8 mouse cellular contexts compared by ENCODE assay signal in genomic region chr11:70225798-70226601, GRCm38 (mm10). TPM values are rescaled to one million over a fixed set of nuclear protein-coding genes. Genes with fewer than 3 reads are reported as not detected.
DNase-seq lines count a peak whose midpoint lies in the region; ATAC-seq lines count a peak whose summit lies in the region.

No protein-coding gene starts in this region.

- peak; percentile 11 for DNase-seq in kidney, adult 18-20 months
- no peak for DNase-seq in kidney, postnatal 10 days
- DNase-seq in intestine, embryonic 14.5 days (ENCODE audit: low spot score): no peak
- no peak for DNase-seq in layer of hippocampus, postnatal 14 days (ENCODE audit: low spot score in 2 of 2)
- no peak for DNase-seq in spleen, adult 18-20 months

- ATAC-seq in embryonic facial prominence, embryonic 13.5 days (ENCODE audit: insufficient number of reproducible peaks, insufficient read depth, low FRiP score, low TSS enrichment, low read depth): no peak
- peak; percentile 1; the same call in 1 of the 2 replicates for ATAC-seq in intestine, embryonic 14.5 days (replicated peaks; ENCODE audit: low FRiP score, low TSS enrichment, low read depth)
- no peak for ATAC-seq in midbrain, embryonic 15.5 days (replicated peaks)
- ATAC-seq in frontal cortex, adult (ENCODE audit: low TSS enrichment): no peak

- H3K9me3 ChIP-seq in embryonic facial prominence, embryonic 13.5 days: no peaks in the 10 kb centered on the region
- no peaks in the 10 kb centered on the region for H3K9me3 ChIP-seq in intestine, embryonic 14.5 days (ENCODE audit: control insufficient read depth, low read length)
- no peaks in the 10 kb centered on the region for H3K9me3 ChIP-seq in midbrain, embryonic 15.5 days

- H3K27me3 ChIP-seq in embryonic facial prominence, embryonic 13.5 days: peaks cover 84% of the 10 kb centered on the region
- H3K27me3 ChIP-seq in intestine, embryonic 14.5 days (replicated peaks; ENCODE audit: control insufficient read depth, insufficient read depth, low read length): peaks cover 57% of the 10 kb centered on the region
- peaks cover 54% of the 10 kb centered on the region for H3K27me3 ChIP-seq in midbrain, embryonic 15.5 days (replicated peaks)

- H3K4me3 ChIP-seq in embryonic facial prominence, embryonic 13.5 days: peak overlapping the region; percentile 30
- peak overlapping the region; percentile 26 for H3K4me3 ChIP-seq in intestine, embryonic 14.5 days (ENCODE audit: low read depth, low read length)
- peak overlapping the region; percentile 26 for H3K4me3 ChIP-seq in midbrain, embryonic 15.5 days

- H3K36me3 ChIP-seq in embryonic facial prominence, embryonic 13.5 days: no peaks in the 10 kb centered on the region
- H3K36me3 ChIP-seq in intestine, embryonic 14.5 days (ENCODE audit: control insufficient read depth, insufficient read depth, low read length): no peaks in the 10 kb centered on the region
- no peaks in the 10 kb centered on the region for H3K36me3 ChIP-seq in midbrain, embryonic 15.5 days (replicated peaks)

- peaks cover 45% of the 10 kb centered on the region for H3K4me1 ChIP-seq in embryonic facial prominence, embryonic 13.5 days
- 0 out of 2 replicates have a peak, but pooled peaks cover 13% of the 10 kb centered on the region for H3K4me1 ChIP-seq in intestine, embryonic 14.5 days (replicated peaks; ENCODE audit: control insufficient read depth, insufficient read depth, low read length)
- H3K4me1 ChIP-seq in midbrain, embryonic 15.5 days: peaks cover 47% of the 10 kb centered on the region

- H3K27ac ChIP-seq in embryonic facial prominence, embryonic 13.5 days: no peak overlapping the region
- no peak overlapping the region for H3K27ac ChIP-seq in intestine, embryonic 14.5 days (ENCODE audit: low read depth)
- H3K27ac ChIP-seq in midbrain, embryonic 15.5 days: no peak overlapping the region

- WGBS in embryonic facial prominence, embryonic 13.5 days: 15% methylated on average over 27 of the region's 27 CpGs
- 19% methylated on average over 27 of the region's 27 CpGs for WGBS in intestine, embryonic 14.5 days
- whole genome bisulfite sequencing in midbrain, embryonic 15.5 days: 20% methylated on average over 27 of the region's 27 CpGs

- H3K9ac ChIP-seq in embryonic facial prominence, embryonic 13.5 days: peak overlapping the region; percentile 55; the same call in 1 of the 2 replicates
- H3K9ac ChIP-seq in intestine, embryonic 14.5 days (ENCODE audit: low read length): peak overlapping the region; percentile 20; the same call in 1 of the 2 replicates
- H3K9ac ChIP-seq in midbrain, embryonic 15.5 days: peak overlapping the region; percentile 23; the same call in 1 of the 2 replicates

- H3K4me2 ChIP-seq in embryonic facial prominence, embryonic 13.5 days: peak overlapping the region; percentile 52
- peak overlapping the region; percentile 50 for H3K4me2 ChIP-seq in intestine, embryonic 14.5 days (ENCODE audit: low read length)
- peak overlapping the region; percentile 49 for H3K4me2 ChIP-seq in midbrain, embryonic 15.5 days

RNA-seq across cellular contexts. Expression of gene Bcl6b, which starts 3.6 kb away (rescaled TPM):
- 11.1 and 11.3 TPM in 2 replicates for polyA plus RNA-seq in embryonic facial prominence, embryonic 13.5 days (2015; fragmentation: Nextera tagmentation; extraction: Ambion mirVana)
- polyA plus RNA-seq in intestine, embryonic 14.5 days (2014; fragmentation: Nextera tagmentation; extraction: Ambion mirVana): 11.7 and 12.2 TPM in 2 replicates
- polyA plus RNA-seq in midbrain, embryonic 15.5 days (2015; fragmentation: Nextera tagmentation; extraction: Ambion mirVana): 5.3 and 5.6 TPM in 2 replicates
- 1 to 10 TPM; 2.7 to 2.9 TPM for total RNA-seq in layer of hippocampus, postnatal 14 days (2021)

RNA-seq across cellular contexts. Expression of gene Slc16a13, which starts 5.1 kb away (rescaled TPM):
- polyA plus RNA-seq in embryonic facial prominence, embryonic 13.5 days (2015; fragmentation: Nextera tagmentation; extraction: Ambion mirVana): 9.8 and 13.0 TPM in 2 replicates
- polyA plus RNA-seq in intestine, embryonic 14.5 days (2014; fragmentation: Nextera tagmentation; extraction: Ambion mirVana): 13.6 and 14.1 TPM in 2 replicates
- 14.2 and 15.0 TPM in 2 replicates for polyA plus RNA-seq in midbrain, embryonic 15.5 days (2015; fragmentation: Nextera tagmentation; extraction: Ambion mirVana)
- 10 to 100 TPM in 1 of 2 experiments, 1 to 10 TPM in 1; 9.3 to 12.6 TPM for total RNA-seq in layer of hippocampus, postnatal 14 days (2021)

RNA-seq across cellular contexts. Expression of gene 0610010K14Rik, which starts 11.7 kb away (rescaled TPM):
- polyA plus RNA-seq in embryonic facial prominence, embryonic 13.5 days (2015; fragmentation: Nextera tagmentation; extraction: Ambion mirVana): 188 and 200 TPM in 2 replicates
- polyA plus RNA-seq in intestine, embryonic 14.5 days (2014; fragmentation: Nextera tagmentation; extraction: Ambion mirVana): 159 and 164 TPM in 2 replicates
- polyA plus RNA-seq in midbrain, embryonic 15.5 days (2015; fragmentation: Nextera tagmentation; extraction: Ambion mirVana): 173 TPM in 2 replicates
- 10 to 100 TPM; 42.3 to 47.7 TPM for total RNA-seq in layer of hippocampus, postnatal 14 days (2021)

RNA-seq across cellular contexts. Expression of gene Slc16a11, which starts 13.4 kb away (rescaled TPM):
- polyA plus RNA-seq in embryonic facial prominence, embryonic 13.5 days (2015; fragmentation: Nextera tagmentation; extraction: Ambion mirVana): 1.9 and 3.5 TPM in 2 replicates
- 1.2 and 1.7 TPM in 2 replicates for polyA plus RNA-seq in intestine, embryonic 14.5 days (2014; fragmentation: Nextera tagmentation; extraction: Ambion mirVana)
- polyA plus RNA-seq in midbrain, embryonic 15.5 days (2015; fragmentation: Nextera tagmentation; extraction: Ambion mirVana): 6.4 and 8.6 TPM in 2 replicates
- total RNA-seq in layer of hippocampus, postnatal 14 days (2021): 10 to 100 TPM; 26.1 to 32.9 TPM

RNA-seq across cellular contexts. Expression of gene Gm21988, which starts 13.6 kb away (rescaled TPM):
- polyA plus RNA-seq in embryonic facial prominence, embryonic 13.5 days (2015; fragmentation: Nextera tagmentation; extraction: Ambion mirVana): 11.7 and 13.9 TPM in 2 replicates
- polyA plus RNA-seq in intestine, embryonic 14.5 days (2014; fragmentation: Nextera tagmentation; extraction: Ambion mirVana): 9.0 and 9.5 TPM in 2 replicates
- polyA plus RNA-seq in midbrain, embryonic 15.5 days (2015; fragmentation: Nextera tagmentation; extraction: Ambion mirVana): 13.0 and 14.1 TPM in 2 replicates
- 1 to 10 TPM; 7.2 to 7.9 TPM for total RNA-seq in layer of hippocampus, postnatal 14 days (2021)
